ENCODE assay signal across 18 mouse cellular contexts in the genomic region with DNA sequence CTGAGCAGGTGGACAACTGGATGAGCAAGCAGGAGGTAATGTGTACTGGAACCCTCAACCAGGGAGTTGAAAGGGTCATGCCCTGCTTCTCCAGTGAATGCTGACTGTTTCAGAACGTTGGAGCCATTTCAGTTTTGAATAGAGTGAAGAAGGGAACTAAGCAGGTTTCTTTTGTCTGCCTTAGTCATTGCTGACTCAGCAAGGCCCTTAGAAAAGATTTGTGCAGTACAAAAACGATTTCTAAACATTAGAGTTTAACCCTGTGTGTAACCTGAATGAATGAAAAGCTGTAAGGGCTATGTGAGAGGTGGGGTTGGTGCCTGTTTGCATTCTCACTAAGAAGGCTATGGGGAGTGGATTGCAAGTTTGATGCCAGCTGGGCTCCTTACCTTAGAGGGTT. TPM values are rescaled to one million over a fixed set of nuclear protein-coding genes. Genes with fewer than 3 reads are reported as not detected.
DNase-seq lines count a peak whose midpoint lies in the region; TF ChIP-seq lines count a peak whose summit lies in the region.
"Had no signal": no experiment of that assay in that cellular context is flagged by ENCODE, and none has a peak within 500 bp of the region (broad histone marks: within the 10 kb centered on the region; RNA-seq: fewer than 3 reads in every experiment).

No protein-coding gene starts in this region.

- TF ChIP-seq RAD21 in CH12.LX (IDR thresholded peaks at IDR 0.05; ENCODE audit: low read depth, low read length), result no peak

- no peak for TF ChIP-seq POLR2A in CH12.LX (IDR thresholded peaks at IDR 0.05; ENCODE audit: low read depth, low read length)

- TF ChIP-seq EP300 in CH12.LX (IDR thresholded peaks at IDR 0.05; ENCODE audit: low read length), result no peak

- H3K9me3 ChIP-seq in CH12.LX (replicated peaks; ENCODE audit: low read length), result no peaks in the 10 kb centered on the region
- no peaks in the 10 kb centered on the region for H3K9me3 ChIP-seq in ES-E14 (ENCODE audit: control insufficient read depth, insufficient read depth, low read depth, low read length)
- H3K9me3 ChIP-seq in forebrain, embryonic 10.5 days, result no peaks in the 10 kb centered on the region
- H3K9me3 ChIP-seq: G1E had no signal

- H3K27me3 ChIP-seq in CH12.LX (replicated peaks), result no peaks in the 10 kb centered on the region
- no peaks in the 10 kb centered on the region for H3K27me3 ChIP-seq in forebrain, embryonic 10.5 days (ENCODE audit: poor library complexity, severe bottlenecking)
- H3K27me3 ChIP-seq: Patski had no signal

- 66% methylated on average over 2 of the region's 2 CpGs for WGBS in forebrain, embryonic 10.5 days

- dilution Hi-C loops in CH12.LX (cut with MboI; ENCODE audit: extremely low pct_ligation_motif_present, extremely low pct_unique_long_range_greater_than_20kb, low sequenced_read_pairs), result no loop called here

- DNase-seq in CH12.LX (ENCODE audit: extremely low read depth) (no peak), ES-E14 (ENCODE audit: low read depth, low spot score) (no peak)
- DNase-seq in forebrain, embryonic 10.5 days (ENCODE audit: extremely low spot score, low spot score), result no peak
- no peak for DNase-seq in kidney, postnatal 25 days
- DNase-seq: adrenal gland, adult 2 months; adrenal gland, adult 8-10 months; adrenal gland, postnatal 10 days; adrenal gland, postnatal 14 days; adrenal gland, postnatal 25 days; adrenal gland, postnatal 36 days; B cell, adult 2 months; cerebellum, adult 11 months; cerebellum, adult 11-12 months; cerebellum, adult 18-20 months; cerebellum, adult 2 months; cerebellum, adult 8-10 months had no signal

- H3K4me1 ChIP-seq in CH12.LX (ENCODE audit: control insufficient read depth in 1 of 2, insufficient read depth in 2 of 2) (no peaks in the 10 kb centered on the region), ES-E14 (ENCODE audit: control insufficient read depth in 2 of 2, insufficient read depth in 2 of 2, low read length in 2 of 2, poor library complexity in 1 of 2) (no peaks in the 10 kb centered on the region)
- H3K4me1 ChIP-seq in forebrain, embryonic 10.5 days, result no peaks in the 10 kb centered on the region

- H3K27ac ChIP-seq in CH12.LX (ENCODE audit: insufficient read depth, low read depth), result no peak overlapping the region
- no peak overlapping the region for H3K27ac ChIP-seq in ES-E14 (ENCODE audit: insufficient read depth, low read depth, low read length, poor library complexity, severe bottlenecking)
- H3K27ac ChIP-seq in forebrain, embryonic 10.5 days, result no peak overlapping the region

- H3K4me2 ChIP-seq in CH12.LX (ENCODE audit: insufficient read depth, low read depth, poor library complexity, severe bottlenecking), result no peak overlapping the region

- H3K4me3 ChIP-seq in CH12.LX (replicated peaks in 1 of 3; ENCODE audit: low read depth in 2 of 3, low read length in 2 of 3, poor library complexity in 1 of 3) (no peak overlapping the region), ES-E14 (ENCODE audit: insufficient read depth in 1 of 2, low read depth in 1 of 2, low read length in 2 of 2, poor library complexity in 1 of 2, severe bottlenecking in 1 of 2) (no peak overlapping the region)
- no peak overlapping the region for H3K4me3 ChIP-seq in forebrain, embryonic 10.5 days

- in situ Hi-C loops in CH12.LX (cut with MboI; ENCODE audit: low pct_ligation_motif_present, low pct_unique_long_range_greater_than_20kb, low sequenced_read_pairs) (no loop called here), ES-E14 (cut with MboI; ENCODE audit: low sequenced_read_pairs in 2 of 2, unreplicated experiment in 2 of 2) (no loop called here)

- no peak for TF ChIP-seq CTCF in CH12.LX (conservative IDR thresholded peaks at IDR 0.05 in 1 of 2, IDR thresholded peaks at IDR 0.05 in 1 of 2; ENCODE audit: low read depth in 2 of 2, low read length in 2 of 2)

- H3K36me3 ChIP-seq in CH12.LX (replicated peaks in 1 of 2; ENCODE audit: control insufficient read depth in 1 of 2, insufficient read depth in 1 of 2, low read length in 1 of 2) (peaks cover 85 to 97% of the 10 kb centered on the region in 2 experiments), ES-E14 (ENCODE audit: control insufficient read depth, insufficient read depth, low read length, poor library complexity, severe bottlenecking) (peaks cover 57% of the 10 kb centered on the region)
- H3K36me3 ChIP-seq in forebrain, embryonic 10.5 days (replicated peaks), result peaks cover 100% of the 10 kb centered on the region

- H3K9ac ChIP-seq in CH12.LX (ENCODE audit: insufficient read depth, low read depth) (no peak overlapping the region), ES-E14 (ENCODE audit: insufficient read depth, low read depth, low read length, poor library complexity, severe bottlenecking) (no peak overlapping the region)

- no peaks in the 10 kb centered on the region; the same call in 1 of the 2 replicates for H3K79me2 ChIP-seq in CH12.LX (replicated peaks; ENCODE audit: control insufficient read depth, extremely low read depth, insufficient read depth, poor library complexity, severe bottlenecking)

TF ChIP-seq in CH12.LX, 34 proteins besides CTCF, POLR2A, EP300 and RAD21:
- no peak for TF ChIP-seq MXI1 (IDR thresholded peaks at IDR 0.05; ENCODE audit: low read depth, low read length)
- TF ChIP-seq USF1 (IDR thresholded peaks at IDR 0.05; ENCODE audit: low read depth, low read length), result no peak
- no peak for TF ChIP-seq E2F4 (IDR thresholded peaks at IDR 0.05; ENCODE audit: insufficient replicate concordance, low read depth, low read length)
- peak; percentile 75; the same call in 1 of the 2 replicates for TF ChIP-seq MAFK (IDR thresholded peaks at IDR 0.05; ENCODE audit: insufficient replicate concordance, low read length)
TF ChIP-seq in CH12.LX: peak in this region for 1.

TF ChIP-seq in ES-E14, 5 proteins besides CTCF, POLR2A, EP300 and RAD21:
- TF ChIP-seq HCFC1 (IDR thresholded peaks at IDR 0.05; ENCODE audit: borderline replicate concordance, insufficient read depth, low read length) (no peak), CHD2 (IDR thresholded peaks at IDR 0.05; ENCODE audit: low read depth, low read length) (no peak), MAFK (IDR thresholded peaks at IDR 0.05; ENCODE audit: insufficient read depth, low read depth, low read length) (peak; percentile 76; the same call in 1 of the 2 replicates), ZNF384 (IDR thresholded peaks at IDR 0.05; ENCODE audit: low read depth, low read length) (no peak)

RNA-seq across cellular contexts. Expression of gene Sptan1, which starts 26.6 kb away (rescaled TPM):
- total RNA-seq in CH12.LX (2012; rRNA removed) (113 TPM in 2 replicates), CH12.LX (2014; rRNA removed) (73.8 and 86.4 TPM in 2 replicates), ES-E14 (2012; rRNA removed) (340 and 423 TPM in 2 replicates)
- 88.0 and 91.6 TPM in 2 replicates for polyA plus RNA-seq in CH12.LX (2012; ENCODE audit: insufficient read length, low read depth)
- 85.9 and 90.3 TPM in 2 replicates for polyA plus RNA-seq in forebrain, embryonic 10.5 days (2016; fragmentation: Nextera tagmentation; extraction: Ambion mirVana)

RNA-seq across cellular contexts. Expression of gene Wdr34, which starts 56.7 kb away (rescaled TPM):
- 23.2 and 26.5 TPM in 2 replicates for total RNA-seq in CH12.LX (2012; rRNA removed)
- 21.4 and 24.7 TPM in 2 replicates for total RNA-seq in CH12.LX (2014; rRNA removed)
- polyA plus RNA-seq in CH12.LX (2012; ENCODE audit: insufficient read length, low read depth), result 28.0 and 28.6 TPM in 2 replicates
- total RNA-seq in ES-E14 (2012; rRNA removed), result 22.6 and 35.2 TPM in 2 replicates
- polyA plus RNA-seq in forebrain, embryonic 10.5 days (2016; fragmentation: Nextera tagmentation; extraction: Ambion mirVana), result 33.1 and 33.4 TPM in 2 replicates

RNA-seq across cellular contexts. Expression of gene Gle1, which starts 56.7 kb away (rescaled TPM):
- 38.0 and 39.7 TPM in 2 replicates for total RNA-seq in CH12.LX (2012; rRNA removed)
- 32.0 and 36.5 TPM in 2 replicates for total RNA-seq in CH12.LX (2014; rRNA removed)
- polyA plus RNA-seq in CH12.LX (2012; ENCODE audit: insufficient read length, low read depth), result 54.1 and 60.1 TPM in 2 replicates
- 64.8 and 69.0 TPM in 2 replicates for total RNA-seq in ES-E14 (2012; rRNA removed)
- 74.9 and 77.4 TPM in 2 replicates for polyA plus RNA-seq in forebrain, embryonic 10.5 days (2016; fragmentation: Nextera tagmentation; extraction: Ambion mirVana)
